Mouse (Mus musculus): ENCODE measurements around the gene Cdh23. TPM values are rescaled to one million over a fixed set of nuclear protein-coding genes. Genes with fewer than 3 reads are reported as not detected.

The Cdh23 gene
- polyA plus RNA-seq, 1 experiment from 2014 or later = 0.57 TPM

DNA sequence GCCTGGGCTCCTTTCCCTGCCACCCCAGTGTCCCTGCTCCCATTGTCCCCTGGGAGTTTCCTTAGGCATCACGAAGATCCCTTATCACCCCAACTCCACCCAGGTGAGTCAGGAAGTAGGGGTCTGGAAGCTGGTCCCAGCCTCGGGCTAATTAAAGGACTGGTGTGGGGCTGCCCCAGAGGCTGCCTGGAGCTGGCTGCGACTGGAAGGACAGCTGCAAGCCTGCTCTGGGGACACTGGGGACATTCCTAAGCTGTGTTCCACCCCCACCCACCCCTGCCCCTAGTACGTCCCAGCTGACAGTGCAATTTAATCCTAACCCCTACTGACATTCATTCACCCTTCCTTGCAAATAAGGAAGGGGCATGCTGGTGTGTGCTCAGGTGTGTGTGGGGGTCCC, 263.6 kb downstream of the Cdh23 start:
- no peaks in the 10 kb centered on the region for H3K36me3 ChIP-seq (ENCODE audit: control insufficient read depth, insufficient read depth, low read length)
- H3K9ac ChIP-seq (ENCODE audit: low read depth, low read length) = no peak overlapping the region
- H3K4me2 ChIP-seq (replicated peaks; ENCODE audit: low read depth, low read length) = no peak overlapping the region
- H3K4me3 ChIP-seq (ENCODE audit: low read length) = no peak overlapping the region
- H3K9me3 ChIP-seq (ENCODE audit: control insufficient read depth, low read length) = no peaks in the 10 kb centered on the region
- 21% methylated on average over 4 of the region's 4 CpGs for WGBS
- ATAC-seq (ENCODE audit: low FRiP score, low TSS enrichment) = no peak
- H3K27me3 ChIP-seq (ENCODE audit: control insufficient read depth, insufficient read depth, low read length) = no peaks in the 10 kb centered on the region
- no peak overlapping the region for H3K27ac ChIP-seq (ENCODE audit: low read depth, low read length)
- H3K4me1 ChIP-seq (ENCODE audit: control insufficient read depth, insufficient read depth, low read length) = no peaks in the 10 kb centered on the region

DNA sequence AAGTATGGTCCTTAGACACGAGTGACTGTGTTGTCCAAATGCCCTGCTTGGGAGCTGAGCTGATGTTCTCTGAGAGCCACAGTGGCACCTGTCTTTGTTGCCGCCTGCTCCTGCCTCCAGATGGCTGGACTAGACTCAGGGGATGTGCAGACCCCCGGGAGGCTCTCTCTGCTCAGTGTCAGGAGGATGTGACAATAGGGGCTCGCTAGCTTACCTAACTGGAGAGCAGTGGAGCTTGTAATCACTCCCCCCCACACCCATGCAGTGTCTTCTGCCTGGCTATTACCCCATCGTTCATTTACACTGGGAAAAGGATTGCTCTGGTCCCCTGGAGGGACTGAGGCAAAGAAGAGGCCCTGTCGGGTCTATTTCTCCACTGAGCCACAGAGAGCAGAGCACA, 265.7 kb downstream of the Cdh23 start:
- no peak for ATAC-seq (ENCODE audit: low FRiP score, low TSS enrichment)
- no peaks in the 10 kb centered on the region for H3K36me3 ChIP-seq (ENCODE audit: control insufficient read depth, insufficient read depth, low read length)
- WGBS = 29% methylated on average over 6 of the region's 6 CpGs
- no peaks in the 10 kb centered on the region for H3K27me3 ChIP-seq (ENCODE audit: control insufficient read depth, insufficient read depth, low read length)
- peaks cover 5% of the 10 kb centered on the region for H3K9me3 ChIP-seq (ENCODE audit: control insufficient read depth, low read length)
- H3K4me1 ChIP-seq (ENCODE audit: control insufficient read depth, insufficient read depth, low read length) = no peaks in the 10 kb centered on the region
- H3K4me3 ChIP-seq (ENCODE audit: low read length) = no peak overlapping the region
- H3K9ac ChIP-seq (ENCODE audit: low read depth, low read length) = no peak overlapping the region
- no peak overlapping the region for H3K4me2 ChIP-seq (replicated peaks; ENCODE audit: low read depth, low read length)
- H3K27ac ChIP-seq (ENCODE audit: low read depth, low read length) = no peak overlapping the region

GRCm38 (mm10) chr10:60430001-60430400, 266.3 kb downstream of the Cdh23 start:
- Histone ChIP-seq H3K4me3 (ENCODE audit: low read length) (no peak overlapping the region), H3K4me2 (replicated peaks; ENCODE audit: low read depth, low read length) (no peak overlapping the region), H3K27me3 (ENCODE audit: control insufficient read depth, insufficient read depth, low read length) (no peaks in the 10 kb centered on the region), H3K9ac (ENCODE audit: low read depth, low read length) (no peak overlapping the region), H3K27ac (ENCODE audit: low read depth, low read length) (no peak overlapping the region), H3K36me3 (ENCODE audit: control insufficient read depth, insufficient read depth, low read length) (no peaks in the 10 kb centered on the region), H3K9me3 (ENCODE audit: control insufficient read depth, low read length) (peaks cover 9% of the 10 kb centered on the region), H3K4me1 (ENCODE audit: control insufficient read depth, insufficient read depth, low read length) (no peaks in the 10 kb centered on the region)
- 66% methylated on average over 10 of the region's 10 CpGs for WGBS
- ATAC-seq (ENCODE audit: low FRiP score, low TSS enrichment) = no peak

DNA sequence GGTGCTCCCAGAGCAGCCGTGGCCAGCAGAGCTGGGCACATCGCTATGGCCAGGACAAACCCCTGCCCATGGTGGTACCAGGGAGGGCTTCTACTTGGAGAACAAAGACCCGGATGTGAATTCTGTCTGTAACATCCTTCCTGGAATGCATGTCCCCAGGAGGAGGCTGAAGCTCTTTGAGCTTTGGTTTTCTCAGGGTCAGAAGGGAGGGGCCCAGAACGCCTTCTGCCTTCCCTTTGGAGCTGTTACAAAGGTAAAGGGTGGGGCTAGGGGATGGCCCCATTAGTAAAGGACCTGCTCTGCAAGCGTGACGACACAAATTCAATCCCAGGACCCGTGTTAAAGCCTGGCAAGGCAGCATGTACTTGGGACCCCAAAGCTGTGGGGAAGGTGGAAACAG, 273.5 kb downstream of the Cdh23 start:
- Histone ChIP-seq H3K36me3 (ENCODE audit: control insufficient read depth, insufficient read depth, low read length) (no peaks in the 10 kb centered on the region), H3K4me1 (ENCODE audit: control insufficient read depth, insufficient read depth, low read length) (no peaks in the 10 kb centered on the region), H3K27ac (ENCODE audit: low read depth, low read length) (no peak overlapping the region), H3K27me3 (ENCODE audit: control insufficient read depth, insufficient read depth, low read length) (no peaks in the 10 kb centered on the region), H3K9ac (ENCODE audit: low read depth, low read length) (no peak overlapping the region), H3K4me2 (replicated peaks; ENCODE audit: low read depth, low read length) (no peak overlapping the region), H3K4me3 (ENCODE audit: low read length) (no peak overlapping the region), H3K9me3 (ENCODE audit: control insufficient read depth, low read length) (peaks cover 9% of the 10 kb centered on the region)
- 52% methylated on average over 7 of the region's 7 CpGs for WGBS
- ATAC-seq (ENCODE audit: low FRiP score, low TSS enrichment) = no peak

DNA sequence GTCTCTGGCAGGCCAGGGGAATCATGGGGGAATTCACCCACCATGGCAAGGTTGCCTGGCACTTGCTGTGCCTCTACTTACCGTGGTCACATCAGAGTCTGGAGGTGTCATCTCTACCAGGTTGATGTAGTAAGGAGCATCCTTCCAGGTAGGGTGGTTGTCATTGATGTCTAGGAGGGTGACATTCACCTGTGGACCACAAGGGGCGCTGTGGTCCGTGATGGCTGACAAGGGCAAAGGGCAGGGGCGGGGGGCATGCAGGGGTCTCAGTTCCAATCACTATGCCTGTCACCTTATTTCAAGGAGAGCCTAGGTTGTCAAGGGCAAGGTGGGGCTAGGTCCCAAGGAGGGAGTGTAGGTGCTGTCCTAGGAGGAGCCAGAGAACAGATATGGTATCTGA, 276.7 kb downstream of the Cdh23 start:
- H3K4me2 ChIP-seq (replicated peaks; ENCODE audit: low read depth, low read length) = no peak overlapping the region
- H3K27ac ChIP-seq (ENCODE audit: low read depth, low read length) = no peak overlapping the region
- H3K27me3 ChIP-seq (ENCODE audit: control insufficient read depth, insufficient read depth, low read length) = no peaks in the 10 kb centered on the region
- WGBS = 28% methylated on average over 4 of the region's 4 CpGs
- H3K36me3 ChIP-seq (ENCODE audit: control insufficient read depth, insufficient read depth, low read length) = no peaks in the 10 kb centered on the region
- ATAC-seq (ENCODE audit: low FRiP score, low TSS enrichment) = no peak
- no peak overlapping the region for H3K4me3 ChIP-seq (ENCODE audit: low read length)
- no peak overlapping the region for H3K9ac ChIP-seq (ENCODE audit: low read depth, low read length)
- no peaks in the 10 kb centered on the region for H3K9me3 ChIP-seq (ENCODE audit: control insufficient read depth, low read length)
- no peaks in the 10 kb centered on the region for H3K4me1 ChIP-seq (ENCODE audit: control insufficient read depth, insufficient read depth, low read length)

GRCm38 (mm10) chr10:60418137-60418536, 278.2 kb downstream of the Cdh23 start:
- no peak for ATAC-seq (ENCODE audit: low FRiP score, low TSS enrichment)
- Histone ChIP-seq H3K4me2 (replicated peaks; ENCODE audit: low read depth, low read length) (no peak overlapping the region), H3K4me3 (ENCODE audit: low read length) (no peak overlapping the region), H3K27me3 (ENCODE audit: control insufficient read depth, insufficient read depth, low read length) (no peaks in the 10 kb centered on the region), H3K36me3 (ENCODE audit: control insufficient read depth, insufficient read depth, low read length) (no peaks in the 10 kb centered on the region), H3K4me1 (ENCODE audit: control insufficient read depth, insufficient read depth, low read length) (no peaks in the 10 kb centered on the region), H3K27ac (ENCODE audit: low read depth, low read length) (no peak overlapping the region), H3K9ac (ENCODE audit: low read depth, low read length) (no peak overlapping the region), H3K9me3 (ENCODE audit: control insufficient read depth, low read length) (no peaks in the 10 kb centered on the region)
- WGBS = 11% methylated on average over 3 of the region's 3 CpGs

- Histone ChIP-seq H3K9me3 (ENCODE audit: control insufficient read depth, low read length) (no peaks in the 10 kb centered on the region), H3K27ac (ENCODE audit: low read depth, low read length) (no peak overlapping the region), H3K4me1 (ENCODE audit: control insufficient read depth, insufficient read depth, low read length) (no peaks in the 10 kb centered on the region), H3K4me3 (ENCODE audit: low read length) (no peak overlapping the region), H3K27me3 (ENCODE audit: control insufficient read depth, insufficient read depth, low read length) (no peaks in the 10 kb centered on the region), H3K9ac (ENCODE audit: low read depth, low read length) (no peak overlapping the region), H3K36me3 (ENCODE audit: control insufficient read depth, insufficient read depth, low read length) (no peaks in the 10 kb centered on the region), H3K4me2 (replicated peaks; ENCODE audit: low read depth, low read length) (no peak overlapping the region)
- no peak for ATAC-seq (ENCODE audit: low FRiP score, low TSS enrichment)
- 77% methylated on average over 2 of the region's 2 CpGs for WGBS
Measured at GRCm38 (mm10) chr10:60417041-60417440, 279.2 kb downstream of the Cdh23 start.

DNA sequence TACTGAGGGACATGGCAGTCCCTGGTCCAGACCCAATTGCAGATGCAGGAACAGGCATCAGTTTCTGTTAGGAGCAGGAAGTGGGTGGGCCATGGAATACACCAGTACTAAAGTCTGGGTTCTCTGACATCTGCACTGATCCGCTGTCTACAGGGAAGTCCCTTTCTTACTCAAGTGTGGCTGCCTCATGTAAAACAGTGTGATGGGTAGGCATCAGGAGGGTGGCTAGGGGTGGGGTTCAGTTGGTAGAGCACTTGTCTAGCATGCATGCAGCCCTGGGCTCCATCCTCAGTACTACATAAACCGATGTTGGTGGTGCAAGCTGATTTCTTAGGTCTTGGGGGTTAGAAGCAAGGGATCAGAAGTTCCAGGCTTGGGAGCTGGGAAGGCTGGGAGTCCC, 282.5 kb downstream of the Cdh23 start:
- Histone ChIP-seq H3K4me1 (ENCODE audit: control insufficient read depth, insufficient read depth, low read length) (no peaks in the 10 kb centered on the region), H3K27ac (ENCODE audit: low read depth, low read length) (no peak overlapping the region), H3K9me3 (ENCODE audit: control insufficient read depth, low read length) (no peaks in the 10 kb centered on the region), H3K4me2 (replicated peaks; ENCODE audit: low read depth, low read length) (no peak overlapping the region), H3K9ac (ENCODE audit: low read depth, low read length) (no peak overlapping the region), H3K4me3 (ENCODE audit: low read length) (no peak overlapping the region), H3K27me3 (ENCODE audit: control insufficient read depth, insufficient read depth, low read length) (peaks cover 7% of the 10 kb centered on the region; the same call in 1 of the 2 replicates), H3K36me3 (ENCODE audit: control insufficient read depth, insufficient read depth, low read length) (no peaks in the 10 kb centered on the region)
- ATAC-seq (ENCODE audit: low FRiP score, low TSS enrichment) = no peak
- WGBS = 76% methylated on average over 2 of the region's 2 CpGs

GRCm38 (mm10) chr10:60411794-60412193, 284.5 kb downstream of the Cdh23 start:
- no peak for ATAC-seq (ENCODE audit: low FRiP score, low TSS enrichment)

More at GRCm38 (mm10) chr10:60411794-60412193, 284.5 kb downstream of the Cdh23 start:
- Histone ChIP-seq H3K9me3 (ENCODE audit: control insufficient read depth, low read length) (no peaks in the 10 kb centered on the region), H3K27ac (ENCODE audit: low read depth, low read length) (no peak overlapping the region), H3K4me2 (replicated peaks; ENCODE audit: low read depth, low read length) (no peak overlapping the region), H3K27me3 (ENCODE audit: control insufficient read depth, insufficient read depth, low read length) (peaks cover 7% of the 10 kb centered on the region; the same call in 1 of the 2 replicates), H3K4me3 (ENCODE audit: low read length) (no peak overlapping the region), H3K36me3 (ENCODE audit: control insufficient read depth, insufficient read depth, low read length) (no peaks in the 10 kb centered on the region), H3K9ac (ENCODE audit: low read depth, low read length) (no peak overlapping the region), H3K4me1 (ENCODE audit: control insufficient read depth, insufficient read depth, low read length) (no peaks in the 10 kb centered on the region)
- 32% methylated on average over 5 of the region's 5 CpGs for WGBS
